21 mouse cellular contexts compared by ENCODE assay signal in the genomic region with DNA sequence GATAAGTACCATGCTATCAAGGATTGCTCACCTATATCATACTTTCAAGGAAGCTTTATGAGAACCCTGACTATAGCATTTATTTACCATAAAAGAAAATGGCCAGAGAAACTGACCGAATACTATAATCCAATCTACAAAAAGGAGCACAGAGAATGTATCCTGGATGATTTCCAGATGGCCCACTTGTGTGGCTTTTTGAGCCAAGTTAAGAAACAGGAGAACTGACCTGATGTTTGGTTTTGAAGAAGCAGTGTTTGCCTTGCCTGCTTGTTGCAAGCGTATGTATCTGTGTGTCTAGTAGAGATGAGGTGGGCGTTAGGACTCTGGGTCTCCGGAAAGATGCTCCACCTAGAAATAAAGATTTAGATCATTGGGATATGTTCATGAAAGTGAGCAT.
A peak's percentile ranks its signal among the peaks of the same experiment; 100 is the strongest.
DNase-seq lines count a peak whose midpoint lies in the region; ATAC-seq and TF ChIP-seq lines count a peak whose summit lies in the region.
"Had no signal": no experiment of that assay in that cellular context is flagged by ENCODE, and none has a peak within 500 bp of the region (broad histone marks: within the 10 kb centered on the region; RNA-seq: fewer than 3 reads in every experiment).

No protein-coding gene starts in this region.

- peaks cover 4% of the 10 kb centered on the region; the same call in 1 of the 2 replicates for H3K4me1 ChIP-seq in cerebellum, adult 2 months (ENCODE audit: control insufficient read depth, insufficient read depth, low read length)
- no peaks in the 10 kb centered on the region for H3K4me1 ChIP-seq in liver, postnatal 0 days (ENCODE audit: insufficient read depth)
- no peaks in the 10 kb centered on the region for H3K4me1 ChIP-seq in lung, adult 2 months (ENCODE audit: control insufficient read depth, insufficient read depth, low read length)
- H3K4me1 ChIP-seq: embryonic facial prominence, embryonic 13.5 days; forebrain, embryonic 12.5 days; heart, embryonic 13.5 days had no signal

- H3K27me3 ChIP-seq in cerebellum, adult 2 months (ENCODE audit: control insufficient read depth, insufficient read depth, low read length), result no peaks in the 10 kb centered on the region
- H3K27me3 ChIP-seq in liver, postnatal 0 days (ENCODE audit: insufficient read depth, low read length), result no peaks in the 10 kb centered on the region
- H3K27me3 ChIP-seq: embryonic facial prominence, embryonic 13.5 days; forebrain, embryonic 12.5 days; heart, embryonic 13.5 days; hindbrain, embryonic 15.5 days had no signal

- H3K4me2 ChIP-seq in liver, postnatal 0 days (ENCODE audit: low read depth, low read length), result no peak overlapping the region
- H3K4me2 ChIP-seq: embryonic facial prominence, embryonic 13.5 days; forebrain, embryonic 12.5 days; heart, embryonic 13.5 days; hindbrain, embryonic 15.5 days had no signal

- ATAC-seq in cerebellum, adult (ENCODE audit: insufficient number of reproducible peaks, low FRiP score, low TSS enrichment), result no peak
- ATAC-seq in liver, postnatal 0 days, result no peak
- ATAC-seq: CD4-positive, CD25-positive, alpha-beta regulatory T cell, adult 4 months; forebrain, postnatal 0 days; intestine, embryonic 16.5 days had no signal

- no peak for TF ChIP-seq POLR2A in cerebellum, adult 2 months (IDR thresholded peaks at IDR 0.05; ENCODE audit: borderline replicate concordance, insufficient read depth, low read length)
- TF ChIP-seq POLR2A in lung, adult 2 months (IDR thresholded peaks at IDR 0.05; ENCODE audit: borderline replicate concordance, extremely low read depth, low read depth, low read length), result no peak

- no peak overlapping the region for H3K9ac ChIP-seq in liver, postnatal 0 days (replicated peaks)
- H3K9ac ChIP-seq: embryonic facial prominence, embryonic 13.5 days; forebrain, embryonic 12.5 days; forebrain, postnatal 0 days; heart, embryonic 13.5 days; hindbrain, embryonic 15.5 days had no signal

- no peak for TF ChIP-seq EP300 in liver, postnatal 0 days (IDR thresholded peaks at IDR 0.05; ENCODE audit: low read depth)

- H3K9me3 ChIP-seq in liver, postnatal 0 days (ENCODE audit: low read length), result no peaks in the 10 kb centered on the region
- H3K9me3 ChIP-seq: embryonic facial prominence, embryonic 13.5 days; forebrain, embryonic 12.5 days; G1E; heart, embryonic 13.5 days; hindbrain, embryonic 15.5 days had no signal

- DNase-seq in cerebellum, adult 11 months, result peak; percentile 18
- peak; percentile 13 to 54 for DNase-seq in cerebellum, adult 2 months
- DNase-seq in cerebellum, postnatal 10 days, result peak; percentile 54 to 67
- no peak for DNase-seq in layer of hippocampus, postnatal 36 days
- DNase-seq in liver, postnatal 0 days, result no peak
- no peak for DNase-seq in lung, adult 2 months
- DNase-seq: adrenal gland, postnatal 10 days; B cell, adult 2 months; forebrain, postnatal 0 days; gastrocnemius, postnatal 25 days; heart, postnatal 36 days; kidney, adult 8-10 months had no signal

- 60% methylated on average over 4 of the region's 4 CpGs for WGBS in cerebellum, adult 2 months
- 87% methylated on average over 4 of the region's 4 CpGs for WGBS in liver, postnatal 0 days (ENCODE audit: insufficient replicate concordance)
- WGBS in lung, adult 2 months, result 83% methylated on average over 4 of the region's 4 CpGs

- no peak for TF ChIP-seq CTCF in cerebellum, adult 2 months (IDR thresholded peaks at IDR 0.05; ENCODE audit: borderline replicate concordance, insufficient read depth, low read depth, low read length)
- TF ChIP-seq CTCF in liver, postnatal 0 days (IDR thresholded peaks at IDR 0.05; ENCODE audit: low read depth), result no peak
- TF ChIP-seq CTCF in lung, adult 2 months (IDR thresholded peaks at IDR 0.05; ENCODE audit: insufficient read depth, low read length), result no peak

- H3K27ac ChIP-seq in cerebellum, adult 2 months (ENCODE audit: insufficient read depth, low read length), result no peak overlapping the region
- no peak overlapping the region for H3K27ac ChIP-seq in liver, postnatal 0 days (ENCODE audit: low read depth)
- H3K27ac ChIP-seq: embryonic facial prominence, embryonic 13.5 days; forebrain, embryonic 12.5 days; gastrocnemius, adult 2 months; heart, embryonic 13.5 days; hindbrain, embryonic 15.5 days had no signal

- no peaks in the 10 kb centered on the region for H3K36me3 ChIP-seq in liver, postnatal 0 days (replicated peaks; ENCODE audit: insufficient read depth, low read length)
- H3K36me3 ChIP-seq: embryonic facial prominence, embryonic 13.5 days; forebrain, embryonic 12.5 days; G1E; heart, embryonic 13.5 days; hindbrain, embryonic 15.5 days had no signal

- no peak overlapping the region for H3K4me3 ChIP-seq in cerebellum, adult 2 months (replicated peaks; ENCODE audit: insufficient read depth, low read depth, low read length)
- H3K4me3 ChIP-seq in liver, postnatal 0 days (ENCODE audit: low read depth, low read length), result no peak overlapping the region
- H3K4me3 ChIP-seq in lung, adult 2 months (replicated peaks; ENCODE audit: extremely low read depth, low read depth, low read length), result no peak overlapping the region
- H3K4me3 ChIP-seq: embryonic facial prominence, embryonic 13.5 days; forebrain, embryonic 12.5 days; gastrocnemius, adult 2 months; heart, embryonic 13.5 days; hindbrain, embryonic 15.5 days had no signal

Comparison
In these comparisons a context has a peak if more than half of its experiments do, and no peak if none do; other contexts are left out.
1. DNase-seq: peak in cerebellum, adult 11 months (single experiment), cerebellum, adult 2 months (2 of 2) and cerebellum, postnatal 10 days (2 of 2); none in layer of hippocampus, postnatal 36 days (0 of 2), liver, postnatal 0 days (single experiment) and lung, adult 2 months (single experiment).